Mouse (Mus musculus) small intestine, adult 2 months (tissue): Measurements from ENCODE around the gene Btbd35f22. TPM values are rescaled to one million over a fixed set of nuclear protein-coding genes. Genes with fewer than 3 reads are reported as not detected.
"Not testable (repeated sequence)": the region's sequence is repeated elsewhere in the genome, so short reads cannot be mapped to it uniquely, and the experiment has no call there.

Experiments
- H3K27ac ChIP-seq: fragments of 200-500 bp; 2 replicates; pipeline ENCODE4 v1.5.1; 2012; ENCODE audit warnings: low read depth, low read length, control low read depth, inconsistent platforms; ENCODE audit not compliant: insufficient read depth
- H3K27me3 ChIP-seq: fragments of 200-500 bp; 2 replicates; pipeline ENCODE4 v1.6.1; 2012; ENCODE audit warnings: mild to moderate bottlenecking, moderate library complexity, low read length, inconsistent platforms; ENCODE audit not compliant: control insufficient read depth, insufficient read depth
- H3K36me3 ChIP-seq: fragments of 200-500 bp; 2 replicates; pipeline ENCODE4 v1.6.1; 2012; ENCODE audit warnings: mild to moderate bottlenecking, low read length, control low read depth, inconsistent platforms; ENCODE audit not compliant: control insufficient read depth, insufficient read depth
- H3K4me1 ChIP-seq: fragments of 200-500 bp; 2 replicates; pipeline ENCODE4 v1.6.1; 2012; ENCODE audit warnings: low read length, inconsistent platforms, mixed read lengths; ENCODE audit not compliant: control insufficient read depth, insufficient read depth, insufficient read length
- H3K4me3 ChIP-seq: fragments of 200-500 bp; 2 replicates; pipeline ENCODE4 v1.5.1; 2012; ENCODE audit warnings: low read depth, mild to moderate bottlenecking, control low read depth, inconsistent platforms, low read length, moderate library complexity
- WGBS: fragments of 180-500 bp; shearing (Covaris S2); methylation state at CpG from one replicate; pipeline ENCODE4 v1.1.7; 2018; 5-methylcytosine and 5-hydroxymethylcytosine counted together
- polyA plus RNA-seq: library from polyadenylated mRNA; depleted of rRNA; stranded (reverse); fragments of >200 nt; gene quantifications from 2 replicates; pipeline ENCODE4 v1.2.3, GENCODE M21; 2012; rRNA removed

The Btbd35f22 gene
- not detected in 2 replicates for polyA plus RNA-seq

- not testable (repeated sequence) for H3K27me3 ChIP-seq, H3K36me3 ChIP-seq, H3K4me1 ChIP-seq, H3K4me3 ChIP-seq, H3K27ac ChIP-seq
- WGBS: no CpG with 5 or more reads among the region's 3 CpGs
Measured at GRCm38 (mm10) chrX:32047529-32047928, at the start of gene Btbd35f22. Btbd35f22 (plus strand) TSS chrX:32047829.

Other genes starting within 250 kb of the Btbd35f22 start
- not detected in 2 replicates for gene Gm21637, start 85.8 kb upstream of the Btbd35f22 start, polyA plus RNA-seq
- gene Btbd35f2, start 230.6 kb downstream of the Btbd35f22 start, polyA plus RNA-seq: not detected in 2 replicates